Mouse (Mus musculus): ENCODE data around the gene Olfr612.
"Not testable (repeated sequence)": the region's sequence is repeated elsewhere in the genome, so short reads cannot be mapped to it uniquely, and the experiment has no call there.

Gene Olfr612

GRCm38 (mm10) chr7:103542617-103543016 lies at the start of gene Olfr612:
Gene Olfr612 (minus strand): TSS chr7:103542717.
- DNase-seq (ENCODE audit: low spot score in 2 of 2): not testable (repeated sequence)

- no peak for DNase-seq (ENCODE audit: low spot score in 2 of 2)
Measured at GRCm38 (mm10) chr7:103589803-103590202, 47.3 kb upstream of the Olfr612 start, which contains the start of gene Olfr618. Gene Olfr618 (plus strand): TSS chr7:103590103.

DNA sequence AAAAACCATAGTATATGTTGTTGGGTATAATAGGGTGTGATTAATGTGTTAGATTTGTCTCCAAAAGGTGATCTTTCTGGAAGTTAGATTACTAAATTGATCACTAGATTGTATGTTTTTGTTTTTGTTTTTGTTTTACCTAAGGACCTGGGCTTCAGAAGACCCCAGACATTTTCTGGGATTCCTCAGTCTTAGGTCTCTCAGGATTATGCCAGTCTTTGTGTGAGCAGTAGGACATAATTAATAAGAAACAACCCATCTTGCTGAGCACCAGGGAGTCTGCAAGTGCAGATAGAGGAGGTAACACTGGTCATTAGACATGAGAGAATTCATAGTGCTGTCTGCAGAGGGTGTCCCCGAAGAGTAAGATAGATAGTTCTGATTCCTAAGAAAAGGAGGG lies 30.2 kb upstream of the Olfr612 start, which contains the start of gene Olfr617:
TSS of gene Olfr617 (plus strand) at position 301 of the 400 bp plus-strand sequence.
- no peak for DNase-seq (ENCODE audit: low spot score in 2 of 2)

DNA sequence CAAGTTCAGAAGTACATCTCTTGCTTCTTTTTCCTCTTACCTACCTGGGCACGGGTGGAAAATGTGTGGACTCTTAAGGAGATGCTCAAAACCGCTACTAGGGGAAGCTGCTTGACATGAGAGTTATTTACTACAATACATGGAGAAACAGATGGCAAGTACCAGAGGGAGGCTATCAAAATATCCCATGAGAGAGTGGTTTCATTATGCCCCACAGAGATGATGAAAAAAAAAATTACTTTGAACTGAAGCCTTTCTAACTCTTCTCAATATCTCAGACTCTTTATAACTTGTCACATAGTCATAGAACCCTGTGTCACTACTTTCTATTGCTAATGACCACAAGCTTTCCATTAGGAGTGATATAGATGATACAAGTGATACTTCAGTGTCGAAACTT lies 26.5 kb upstream of the Olfr612 start, which contains the start of gene Olfr616:
TSS of gene Olfr616 (minus strand) at position 101 of the 400 bp plus-strand sequence.
- DNase-seq (ENCODE audit: low spot score in 2 of 2): no peak

GRCm38 (mm10) chr7:103555779-103556178 lies 13.3 kb upstream of the Olfr612 start, which contains the start of gene Olfr615:
Gene Olfr615 (plus strand): TSS chr7:103556079.
- DNase-seq (ENCODE audit: low spot score in 2 of 2): no peak

- no peak for DNase-seq (ENCODE audit: low spot score in 2 of 2)
Measured at GRCm38 (mm10) chr7:103547774-103548173, 5.3 kb upstream of the Olfr612 start, which contains the start of gene Olfr613. Gene Olfr613 (plus strand): TSS chr7:103548074.

DNA sequence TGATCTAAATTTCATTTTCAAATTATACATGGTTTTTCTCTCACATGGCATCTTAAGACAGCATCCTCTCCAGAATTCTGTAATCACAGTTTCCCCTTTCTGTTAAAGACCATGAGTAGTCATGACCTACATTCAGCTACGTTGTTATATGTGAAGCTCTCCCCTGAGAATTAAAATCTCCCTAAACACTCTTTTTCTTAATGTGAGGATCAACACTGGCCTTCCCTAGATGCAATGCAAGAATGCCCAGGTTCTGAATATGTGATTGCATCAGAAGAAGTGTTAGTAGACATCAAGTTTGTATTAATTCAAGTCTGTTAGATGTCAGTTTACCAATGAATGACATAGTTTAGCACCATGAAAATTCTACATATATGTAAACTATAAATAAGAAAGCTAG lies 21.8 kb downstream of the Olfr612 start, which contains the start of gene Olfr611:
TSS of gene Olfr611 (minus strand) at position 101 of the 400 bp plus-strand sequence.
- not testable (repeated sequence) for DNase-seq (ENCODE audit: low spot score in 2 of 2)

- DNase-seq (ENCODE audit: low spot score in 2 of 2): no peak
Measured at GRCm38 (mm10) chr7:103512022-103512421, 30.5 kb downstream of the Olfr612 start, which contains the start of gene Olfr610. Gene Olfr610 (minus strand): TSS chr7:103512122.

DNA sequence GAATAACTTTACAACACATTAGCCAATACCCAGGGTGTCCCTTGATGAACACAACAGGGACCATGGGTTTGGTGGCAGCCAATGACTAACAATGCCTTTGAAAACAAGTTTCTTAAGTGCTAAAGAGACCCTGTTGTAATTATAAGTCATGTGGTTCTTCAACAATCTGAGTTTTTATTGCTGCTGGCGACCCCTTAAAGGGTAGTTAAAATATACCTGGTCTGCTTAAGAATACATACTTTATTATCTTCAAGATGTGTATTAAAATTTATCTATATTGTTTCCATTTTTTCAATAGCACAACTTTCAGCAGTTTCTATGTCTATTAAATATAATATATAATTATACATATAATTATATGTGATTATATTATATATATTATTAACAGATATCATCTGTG lies 44.6 kb downstream of the Olfr612 start, which contains the start of gene Olfr609:
TSS of gene Olfr609 (minus strand) at position 101 of the 400 bp plus-strand sequence.
- no peak for DNase-seq (ENCODE audit: low spot score in 2 of 2)

Measured in frontal cortex, postnatal 14 days (tissue).